Mouse (Mus musculus) urinary bladder, postnatal 10 days (tissue): Measurements from ENCODE around the gene Gemin6.
"Not testable (repeated sequence)": the region's sequence is repeated elsewhere in the genome, so short reads cannot be mapped to it uniquely, and the experiment has no call there.

Source experiments
- DNase-seq: peaks from one replicate; pipeline ENCODE4 v3.0.0; 2022; ENCODE audit warnings: low spot score

Gene Gemin6

DNA sequence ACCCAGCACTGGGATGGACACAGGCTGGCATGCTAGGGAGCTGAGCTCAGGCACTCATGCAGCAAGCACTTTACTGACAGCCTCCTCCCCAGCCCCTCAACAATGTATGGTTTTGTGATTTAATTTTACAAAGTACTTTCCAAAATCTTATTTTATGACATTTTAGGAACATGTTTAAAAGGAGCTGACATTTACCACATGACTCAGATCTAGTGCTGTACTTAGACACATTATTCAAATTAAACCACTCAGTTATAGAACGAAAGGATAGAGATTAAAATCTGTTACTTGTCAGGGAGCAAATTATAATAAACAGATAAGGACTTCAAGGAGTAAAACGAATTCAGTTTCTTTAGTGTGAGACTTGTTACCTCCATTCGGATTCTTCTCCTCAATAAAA is 11.2 kb downstream of the Gemin6 start:
- DNase-seq = no peak

DNA sequence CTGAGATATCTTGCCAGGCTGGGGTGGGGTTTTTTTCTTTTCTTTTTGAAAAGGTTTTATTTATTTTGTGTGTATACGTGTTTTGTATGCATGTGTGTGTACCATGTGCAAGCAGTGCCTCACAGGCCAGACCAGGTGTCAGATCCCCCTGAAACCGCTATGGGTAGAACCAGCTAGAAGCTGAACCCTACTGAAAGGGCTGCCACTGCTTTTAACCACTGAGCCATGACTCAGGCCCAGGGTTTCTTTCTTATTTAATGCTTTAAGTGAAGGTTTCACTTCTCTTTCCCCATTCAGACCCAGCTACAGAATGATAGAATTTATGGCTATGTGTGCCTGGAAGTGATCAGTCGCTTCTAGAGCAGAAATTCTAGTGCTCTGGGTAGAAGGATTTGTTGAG is 12.6 kb downstream of the Gemin6 start:
- no peak for DNase-seq

DNA sequence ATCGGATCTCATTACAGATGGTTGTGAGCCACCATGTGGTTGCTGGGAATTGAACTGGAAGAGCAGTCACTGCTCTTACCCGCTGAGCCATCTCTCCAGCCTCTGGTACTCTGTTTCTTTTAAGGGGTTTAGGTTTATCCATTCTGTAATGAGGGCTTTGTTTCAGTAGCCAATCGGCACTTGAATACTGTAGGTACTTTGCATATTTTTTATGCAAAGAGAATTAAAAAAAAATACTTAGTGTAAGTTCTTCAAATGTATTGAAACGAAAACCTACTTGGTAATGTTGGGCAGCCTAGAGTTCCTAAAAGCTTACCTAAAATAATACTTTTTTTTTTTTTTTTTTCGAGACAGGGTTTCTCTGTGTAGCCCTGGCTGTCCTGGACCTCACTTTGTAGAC is 13.2 kb downstream of the Gemin6 start:
- no peak for DNase-seq

DNA sequence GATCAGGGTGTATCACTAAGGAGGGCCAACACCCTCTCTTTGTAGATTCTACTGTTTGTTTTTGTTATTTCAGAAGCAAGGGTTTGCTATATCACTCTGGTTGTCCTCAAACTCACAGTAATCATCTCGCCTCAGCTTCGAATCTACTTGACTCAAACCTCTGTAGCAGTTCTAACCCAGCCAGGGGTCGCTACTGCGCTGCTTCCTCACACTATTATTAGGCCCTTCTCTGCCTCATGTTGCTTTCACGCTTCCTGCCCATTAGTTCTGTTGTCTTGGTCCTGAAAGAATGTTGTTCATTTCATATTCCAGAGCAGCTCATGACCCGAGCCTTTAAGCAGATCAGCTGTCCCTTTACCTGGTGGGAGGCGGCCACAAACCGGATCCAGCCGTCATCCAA is 17.4 kb downstream of the Gemin6 start:
- no peak for DNase-seq

DNA sequence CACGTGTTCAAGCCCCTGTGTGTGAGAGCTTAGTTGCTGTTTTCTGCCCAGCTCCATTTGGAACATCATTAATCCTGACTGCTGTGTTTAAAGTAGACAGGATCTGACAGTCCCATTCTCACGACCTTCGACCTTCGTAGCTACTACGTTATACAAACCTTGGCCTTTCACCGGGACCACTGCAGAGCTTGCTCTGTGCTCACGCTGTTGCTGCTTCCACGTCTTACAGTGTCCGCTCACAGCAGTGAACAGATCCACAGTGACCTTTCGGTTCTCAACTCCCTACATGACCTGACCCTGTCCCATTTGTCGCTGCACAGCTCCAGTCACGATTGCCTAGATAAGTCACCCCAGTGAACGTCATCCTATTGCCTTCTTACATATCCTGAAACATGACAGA is 18.9 kb downstream of the Gemin6 start:
- no peak for DNase-seq

DNA sequence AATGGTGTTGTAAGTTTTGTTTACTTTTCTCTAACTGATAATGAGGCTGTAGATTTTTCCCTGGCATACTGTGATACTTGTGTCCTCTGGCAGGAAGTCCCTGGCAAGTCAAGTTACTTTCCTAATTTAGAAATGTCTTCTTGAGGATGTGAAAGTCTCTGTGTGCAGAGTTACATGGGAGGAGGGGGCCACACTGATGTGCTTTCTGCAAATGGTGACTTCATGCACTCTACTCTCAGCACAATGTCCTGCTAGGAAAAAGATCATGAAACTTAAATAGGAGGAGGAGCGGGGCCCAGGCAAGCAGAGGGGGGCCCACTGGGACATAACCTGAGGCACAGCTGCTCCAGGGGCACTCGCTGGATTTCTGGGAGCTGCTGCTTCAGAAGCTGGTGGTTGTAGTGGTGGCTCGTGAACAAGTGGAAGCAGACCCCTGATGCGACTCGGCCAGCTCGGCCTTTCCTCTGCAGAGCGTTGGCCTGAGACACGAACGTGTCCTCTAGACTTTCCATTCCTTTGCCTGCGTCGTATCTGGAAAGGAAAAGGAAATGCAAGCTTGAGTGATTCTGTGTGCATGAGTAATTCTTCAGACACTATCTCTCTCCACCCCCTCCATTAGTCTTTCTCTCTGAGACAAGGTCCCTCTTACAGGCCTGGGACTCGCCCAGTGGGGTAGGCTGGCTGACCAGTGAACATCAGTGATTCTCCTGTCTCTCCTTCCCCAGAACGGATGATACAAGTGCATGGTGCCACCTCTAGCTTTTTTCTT is 28.7 kb downstream of the Gemin6 start:
- DNase-seq = no peak

DNA sequence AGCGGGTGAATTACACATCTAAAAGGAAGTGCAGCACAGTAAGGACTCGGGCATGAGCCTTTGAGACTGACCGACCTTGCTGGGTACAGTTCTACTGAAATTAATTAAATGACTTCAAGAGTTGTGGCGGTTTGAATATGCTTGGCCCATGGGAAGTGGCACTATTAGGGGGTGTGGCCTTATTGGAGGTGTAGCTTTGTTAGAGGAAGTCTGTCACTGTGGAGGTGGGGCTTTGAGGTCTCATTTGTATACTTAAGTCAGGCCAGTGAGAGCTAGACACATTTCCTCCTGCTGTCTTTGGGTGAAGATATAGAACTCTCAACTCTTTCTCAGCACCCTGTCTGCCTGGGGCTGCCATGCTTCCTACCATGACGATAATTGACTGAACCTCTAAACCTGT is 30.2 kb downstream of the Gemin6 start:
- no peak for DNase-seq

DNA sequence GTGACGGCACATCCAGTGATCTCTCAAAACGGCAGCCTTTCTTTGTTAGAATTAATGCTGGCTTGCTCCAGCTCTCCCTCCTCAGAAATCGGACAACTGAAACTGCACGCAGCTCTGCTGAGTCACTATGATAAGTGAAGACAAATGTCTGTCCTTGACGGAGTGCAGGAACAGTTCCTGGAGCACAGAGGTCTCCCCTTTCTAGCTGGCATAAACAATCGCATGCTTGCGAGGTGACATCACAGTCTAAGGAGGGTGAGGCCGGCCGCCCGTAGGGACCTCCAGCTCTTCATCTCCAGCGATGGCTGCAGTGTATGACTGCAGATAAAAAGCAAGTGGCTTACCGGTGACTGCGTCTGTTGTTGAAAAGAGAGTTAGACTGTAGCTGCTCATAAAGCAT is 31.0 kb downstream of the Gemin6 start:
- no peak for DNase-seq

DNA sequence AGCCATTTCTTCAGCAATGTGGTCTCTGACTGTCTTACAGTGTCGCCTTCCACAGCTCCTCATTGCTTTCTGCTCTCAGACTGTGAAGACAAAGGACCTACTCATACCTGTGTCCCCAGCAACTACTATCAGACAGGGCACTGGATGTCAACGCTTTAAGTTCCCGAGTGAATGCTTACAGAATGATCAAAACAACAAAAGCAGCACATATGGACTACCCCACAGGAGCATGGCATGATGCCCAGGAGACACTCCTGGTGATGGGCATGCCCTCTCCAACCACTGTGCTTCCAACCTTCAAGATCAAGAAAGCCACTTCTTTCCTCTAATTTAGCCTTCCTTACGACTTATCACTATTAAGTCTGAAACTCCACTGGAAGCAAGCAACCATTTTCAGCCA is 42.8 kb downstream of the Gemin6 start:
- DNase-seq = no peak

GRCm38 (mm10) chr17:80268151-80268550 is 43.9 kb downstream of the Gemin6 start:
- no peak for DNase-seq

- not testable (repeated sequence) for DNase-seq
These were observed 46.4 kb downstream of the Gemin6 start for GRCm38 (mm10) chr17:80270622-80271021.
